18 mouse cellular contexts compared by ENCODE assay signal in the genomic region with DNA sequence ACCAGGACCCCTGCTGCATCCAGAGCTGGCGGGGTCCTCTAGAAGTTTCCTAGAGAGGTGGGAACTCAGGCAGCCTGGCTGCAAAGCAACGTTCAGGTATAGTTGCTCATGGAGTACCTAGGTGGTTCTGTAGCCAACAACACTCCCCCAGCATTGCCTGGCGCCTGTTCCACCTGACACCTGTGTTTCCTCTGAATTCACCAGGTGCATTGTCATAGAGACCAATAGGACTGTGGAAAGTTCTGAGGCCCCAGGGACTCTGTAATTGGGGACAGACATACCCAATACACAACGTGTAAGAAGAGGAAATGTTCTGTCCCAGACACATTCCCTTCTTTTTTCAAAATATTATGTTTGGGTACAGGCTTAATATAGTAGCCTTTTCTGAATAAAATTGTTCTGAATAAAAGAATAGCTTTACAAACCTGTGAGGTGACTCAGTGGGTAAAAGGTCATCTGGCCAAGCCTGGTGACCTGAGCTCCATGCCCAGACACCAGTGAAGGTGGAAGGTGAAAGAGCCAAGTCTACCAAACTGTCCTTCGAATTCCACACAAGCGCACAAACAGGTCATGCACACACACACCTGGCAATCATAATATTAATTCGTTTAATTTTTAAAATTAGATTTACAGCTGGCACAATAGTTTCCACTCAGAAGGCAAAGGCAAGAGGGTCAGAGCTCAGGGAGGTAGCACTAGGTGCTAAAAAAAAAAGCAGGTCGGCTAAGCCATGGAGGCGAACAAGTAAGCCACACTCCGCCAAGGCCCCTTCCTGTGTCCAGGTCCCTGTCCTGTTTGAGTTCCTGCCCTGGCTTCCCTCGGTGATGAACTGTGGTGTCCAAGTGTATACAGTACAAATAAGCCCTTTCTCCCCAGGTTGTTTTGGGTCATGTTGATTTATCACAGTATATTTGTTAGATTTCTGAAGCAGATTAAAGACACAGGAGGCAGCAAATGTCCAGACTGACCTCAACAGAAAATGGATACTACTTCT. TPM values are rescaled to one million over a fixed set of nuclear protein-coding genes. Genes with fewer than 3 reads are reported as not detected.
"Had no signal": no experiment of that assay in that cellular context is flagged by ENCODE, and none has a peak within 500 bp of the region (broad histone marks: within the 10 kb centered on the region; RNA-seq: fewer than 3 reads in every experiment).

A gene (minus strand): TSS at position 135 of the 994 bp plus-strand sequence.

- H3K27ac ChIP-seq: limb, embryonic 13.5 days; liver, embryonic 12.5 days; midbrain, embryonic 10.5 days; midbrain, embryonic 15.5 days; neural tube, embryonic 13.5 days had no signal

- H3K36me3 ChIP-seq: limb, embryonic 13.5 days; liver, embryonic 12.5 days; midbrain, embryonic 10.5 days; midbrain, embryonic 15.5 days; neural tube, embryonic 13.5 days had no signal

- ATAC-seq: liver, embryonic 12.5 days; midbrain, embryonic 15.5 days had no signal

- H3K4me1 ChIP-seq: limb, embryonic 13.5 days; liver, embryonic 12.5 days; midbrain, embryonic 15.5 days; neural tube, embryonic 13.5 days had no signal

- DNase-seq: kidney, adult 11 months; kidney, postnatal 14 days; layer of hippocampus, adult 9-11 months; layer of hippocampus, postnatal 36 days; lung, embryonic 14.5 days; lung, postnatal 10 days; lung, postnatal 4 days; right cerebral cortex, postnatal 14 days; thymus, postnatal 36 days had no signal

- H3K4me3 ChIP-seq: limb, embryonic 13.5 days; liver, embryonic 12.5 days; midbrain, embryonic 10.5 days; midbrain, embryonic 15.5 days; neural tube, embryonic 13.5 days had no signal

- H3K27me3 ChIP-seq: limb, embryonic 13.5 days; liver, embryonic 12.5 days; midbrain, embryonic 15.5 days; neural tube, embryonic 13.5 days had no signal

- H3K9ac ChIP-seq: limb, embryonic 13.5 days; liver, embryonic 12.5 days; lung, embryonic 14.5 days; midbrain, embryonic 15.5 days; neural tube, embryonic 13.5 days had no signal

- H3K4me2 ChIP-seq: limb, embryonic 13.5 days; liver, embryonic 12.5 days; lung, embryonic 14.5 days; midbrain, embryonic 15.5 days; neural tube, embryonic 13.5 days had no signal

- H3K9me3 ChIP-seq: limb, embryonic 13.5 days; liver, embryonic 12.5 days; midbrain, embryonic 10.5 days; midbrain, embryonic 15.5 days; neural tube, embryonic 13.5 days had no signal

RNA-seq across cellular contexts. Expression of the gene that starts here (rescaled TPM):
- total RNA-seq: megakaryocyte, adult 5-6 weeks had no signal
- polyA plus RNA-seq: intestine, embryonic 14.5 days; liver, embryonic 12.5 days; liver, embryonic 16.5 days; midbrain, embryonic 10.5 days; stomach, embryonic 16.5 days had no signal
